Mouse (Mus musculus): ENCODE results near the gene Lpxn.

DNA sequence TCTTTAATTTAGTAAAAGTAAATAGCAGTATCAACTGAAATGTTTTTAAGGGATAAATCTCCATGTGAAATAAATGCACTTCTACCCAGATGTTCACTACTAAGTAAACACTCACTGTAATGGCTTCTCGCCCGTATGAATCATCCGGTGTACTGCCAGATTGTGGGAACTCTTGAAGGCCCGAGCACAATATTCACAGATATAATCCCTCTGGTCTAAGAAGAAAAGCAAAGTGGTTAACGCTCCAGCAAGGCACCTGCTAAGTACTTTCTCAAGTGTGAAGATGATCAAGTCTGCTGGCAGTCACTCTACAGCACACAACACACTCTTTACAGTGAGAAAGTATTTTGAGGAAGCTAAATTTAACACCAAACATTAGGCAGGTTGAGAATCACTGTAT lies 25.1 kb upstream of the Lpxn start:
- TF ChIP-seq USF1 (IDR thresholded peaks at IDR 0.05; ENCODE audit: low read depth), result no peak
- no peak for TF ChIP-seq MYOG (IDR thresholded peaks at IDR 0.05; ENCODE audit: control insufficient read depth, extremely low read depth, insufficient read length)
- no peak for TF ChIP-seq CTCF (IDR thresholded peaks at IDR 0.05; ENCODE audit: control insufficient read depth, insufficient read depth, insufficient read length)
- TF ChIP-seq CEBPB (IDR thresholded peaks at IDR 0.05; ENCODE audit: low read depth), result no peak
- no peak for TF ChIP-seq MAX (IDR thresholded peaks at IDR 0.05)
- no peak for TF ChIP-seq FOSL1 (IDR thresholded peaks at IDR 0.05; ENCODE audit: insufficient read depth, low read length, poor library complexity, severe bottlenecking)
- no peak for TF ChIP-seq MYOD1 (IDR thresholded peaks at IDR 0.05; ENCODE audit: control insufficient read depth, insufficient read length, low read depth)

All from C2C12 (cell line).